Comparison of ENCODE assay signal across 9 mouse cellular contexts in the genomic region with DNA sequence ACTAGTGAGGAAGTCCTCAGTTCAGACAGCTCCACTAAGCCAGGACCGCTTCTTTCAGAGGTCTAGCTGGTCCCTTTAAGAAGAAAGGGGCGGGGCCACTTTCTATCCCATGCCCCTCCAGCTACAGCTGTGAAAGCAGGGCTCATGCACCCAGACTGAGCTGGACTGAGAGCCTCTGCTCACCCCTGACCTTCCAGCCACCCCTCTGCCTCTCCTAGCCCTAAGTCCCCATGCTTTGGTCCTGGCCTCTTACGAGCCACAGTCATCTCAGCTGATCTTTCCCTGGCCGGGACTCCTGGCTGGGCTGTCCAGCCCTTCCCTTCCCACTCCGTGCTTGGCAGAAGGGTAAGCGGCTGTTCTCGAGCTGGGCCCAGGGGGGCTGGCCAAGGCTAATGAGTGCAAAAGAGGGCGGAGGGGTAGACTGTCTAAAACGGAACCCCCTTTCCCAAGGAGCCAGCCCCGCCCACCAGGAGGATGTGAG. TPM values are rescaled to one million over a fixed set of nuclear protein-coding genes. Genes with fewer than 3 reads are reported as not detected.
DNase-seq lines count a peak whose midpoint lies in the region; ATAC-seq lines count a peak whose summit lies in the region.
"Had no signal": no experiment of that assay in that cellular context is flagged by ENCODE, and none has a peak within 500 bp of the region (broad histone marks: within the 10 kb centered on the region; RNA-seq: fewer than 3 reads in every experiment).

No protein-coding gene starts in this region.

- WGBS in forebrain, embryonic 16.5 days: 21% methylated on average over 10 of the region's 10 CpGs

- peaks cover 9% of the 10 kb centered on the region for H3K4me1 ChIP-seq in forebrain, embryonic 16.5 days (replicated peaks; ENCODE audit: control insufficient read depth, insufficient read depth, low read length)

- H3K36me3 ChIP-seq in forebrain, embryonic 16.5 days (ENCODE audit: control insufficient read depth, insufficient read depth): no peaks in the 10 kb centered on the region

- ATAC-seq in forebrain, embryonic 16.5 days: no peak
- ATAC-seq in inflammation-experienced regulatory T-cells, adult 6 months: no peak

- peak; percentile 41 to 55 for DNase-seq in cerebellum, postnatal 10 days
- no peak for DNase-seq in cerebellum, adult 9-10 months
- DNase-seq in heart, postnatal 4 days: peak; percentile 49
- DNase-seq in lung, postnatal 14 days: peak; percentile 17
- no peak for DNase-seq in cerebellum, adult 8-10 months
- no peak for DNase-seq in spleen, postnatal 14 days (ENCODE audit: low spot score in 2 of 2)

- peak overlapping the region; percentile 16; the same call in 1 of the 2 replicates for H3K4me2 ChIP-seq in forebrain, embryonic 16.5 days (ENCODE audit: low read length)

- no peaks in the 10 kb centered on the region for H3K9me3 ChIP-seq in forebrain, embryonic 16.5 days (ENCODE audit: control insufficient read depth, low read length)
- H3K9me3 ChIP-seq: megakaryocyte, embryonic 14.5 days had no signal

- no peak overlapping the region for H3K9ac ChIP-seq in forebrain, embryonic 16.5 days (replicated peaks; ENCODE audit: low read depth, low read length)

- no peak overlapping the region for H3K27ac ChIP-seq in forebrain, embryonic 16.5 days (ENCODE audit: low read length)

- no peak overlapping the region for H3K4me3 ChIP-seq in forebrain, embryonic 16.5 days (replicated peaks; ENCODE audit: low read length)
- H3K4me3 ChIP-seq: megakaryocyte, embryonic 14.5 days had no signal

- no peaks in the 10 kb centered on the region for H3K27me3 ChIP-seq in forebrain, embryonic 16.5 days (replicated peaks; ENCODE audit: control insufficient read depth, insufficient read depth, low read length)

RNA-seq across cellular contexts. Expression of gene Fgf18, which starts 47.1 kb away (rescaled TPM):
- polyA plus RNA-seq in forebrain, embryonic 16.5 days (2015; fragmentation: Nextera tagmentation; extraction: Ambion mirVana): 3.8 and 4.3 TPM in 2 replicates
- 10 to 100 TPM; 11.1 to 14.1 TPM for total RNA-seq in heart, postnatal 4 days (2021)
- not detected for polyA plus RNA-seq in inflammation-experienced regulatory T-cells, adult 6 months (2017; shearing (Covaris generic))

Comparison
In these comparisons a context has a peak if more than half of its experiments do, and no peak if none do; other contexts are left out.
1. DNase-seq: peak in cerebellum, postnatal 10 days (2 of 2), heart, postnatal 4 days (single experiment) and lung, postnatal 14 days (single experiment); none in cerebellum, adult 9-10 months (single experiment), cerebellum, adult 8-10 months (single experiment) and spleen, postnatal 14 days (0 of 2).